Mouse (Mus musculus): Measurements from ENCODE around the gene Oscp1. TPM values are rescaled to one million over a fixed set of nuclear protein-coding genes. Genes with fewer than 3 reads are reported as not detected.
"Not testable (repeated sequence)": the region's sequence is repeated elsewhere in the genome, so short reads cannot be mapped to it uniquely, and the experiment has no call there.

Gene Oscp1
- total RNA-seq, 4 experiments from 2014 or later = 56.3 to 72.2 (median 62.4) TPM

- no peak for DNase-seq (ENCODE audit: low spot score in 2 of 2)
Measured at GRCm38 (mm10) chr4:126081601-126082000, 23.2 kb downstream of the Oscp1 start.

- DNase-seq (ENCODE audit: low spot score in 2 of 2) = no peak
Measured at GRCm38 (mm10) chr4:126083021-126083420, 24.7 kb downstream of the Oscp1 start.

- no peak for DNase-seq (ENCODE audit: low spot score in 2 of 2)
Measured at GRCm38 (mm10) chr4:126084382-126084781, 26.0 kb downstream of the Oscp1 start.

GRCm38 (mm10) chr4:126085996-126086576 is 27.7 kb downstream of the Oscp1 start:
- DNase-seq (ENCODE audit: low spot score in 2 of 2) = peak; percentile 47 to 63

- DNase-seq (ENCODE audit: low spot score in 2 of 2) = no peak
Measured at GRCm38 (mm10) chr4:126090101-126090847, 31.9 kb downstream of the Oscp1 start.

GRCm38 (mm10) chr4:126090848-126091124 is 32.4 kb downstream of the Oscp1 start:
- DNase-seq (ENCODE audit: low spot score in 2 of 2) = no peak

- DNase-seq (ENCODE audit: low spot score in 2 of 2) = no peak
Measured at GRCm38 (mm10) chr4:126091873-126092272, 33.5 kb downstream of the Oscp1 start.

- DNase-seq (ENCODE audit: low spot score in 2 of 2) = not testable (repeated sequence)
Measured at GRCm38 (mm10) chr4:126095622-126096430, 37.5 kb downstream of the Oscp1 start.

GRCm38 (mm10) chr4:126096464-126097111 is 38.2 kb downstream of the Oscp1 start, which contains the start of gene Lsm10:
Lsm10 (plus strand) TSS chr4:126096623.
- DNase-seq (ENCODE audit: low spot score in 2 of 2) = peak; percentile 84 to 96

- no peak for DNase-seq (ENCODE audit: low spot score in 2 of 2)
Measured at GRCm38 (mm10) chr4:126097711-126098253, 39.4 kb downstream of the Oscp1 start.

GRCm38 (mm10) chr4:126099365-126099764 is 41.0 kb downstream of the Oscp1 start:
- DNase-seq (ENCODE audit: low spot score in 2 of 2) = no peak

- no peak for DNase-seq (ENCODE audit: low spot score in 2 of 2)
Measured at GRCm38 (mm10) chr4:126100764-126101163, 42.4 kb downstream of the Oscp1 start.

- peak in 1 of 2 experiments; percentile 65 for DNase-seq (ENCODE audit: low spot score in 2 of 2)
Measured at GRCm38 (mm10) chr4:126102061-126102841, 43.9 kb downstream of the Oscp1 start.

- peak; percentile 60 to 89 for DNase-seq (ENCODE audit: low spot score in 2 of 2)
Measured at GRCm38 (mm10) chr4:126103057-126103581, 44.8 kb downstream of the Oscp1 start.

- DNase-seq (ENCODE audit: low spot score in 2 of 2) = peak; percentile 80 to 96
Measured at GRCm38 (mm10) chr4:126103590-126104068, 45.3 kb downstream of the Oscp1 start, which contains the start of gene Stk40. Stk40 (plus strand) TSS chr4:126103957.

- peak in 1 of 2 experiments; percentile 42 for DNase-seq (ENCODE audit: low spot score in 2 of 2)
Measured at GRCm38 (mm10) chr4:126104261-126105075, 46.1 kb downstream of the Oscp1 start.

- no peak for DNase-seq (ENCODE audit: low spot score in 2 of 2)
Measured at GRCm38 (mm10) chr4:126105131-126105783, 46.9 kb downstream of the Oscp1 start.

- DNase-seq (ENCODE audit: low spot score in 2 of 2) = no peak
Measured at GRCm38 (mm10) chr4:126108061-126108740, 49.8 kb downstream of the Oscp1 start.

Measured in left cerebral cortex, adult 8-10 months (tissue).